Mouse (Mus musculus): ENCODE results near the gene Mgat3.

GRCm38 (mm10) chr15:80160726-80161125, 12.8 kb upstream of the Mgat3 start:
- TF ChIP-seq POLR2A (IDR thresholded peaks at IDR 0.05; ENCODE audit: borderline replicate concordance, extremely low read depth, insufficient read depth, insufficient read length, poor library complexity, severe bottlenecking), result no peak
- TF ChIP-seq CTCF (IDR thresholded peaks at IDR 0.05; ENCODE audit: borderline replicate concordance, extremely low read depth, insufficient read depth, insufficient read length), result no peak
